Mouse (Mus musculus) Muller cell, postnatal 12 days (primary cell): ENCODE results near the gene Scrn1.

Experiments
- DNase-seq: peaks from one replicate; pipeline ENCODE4 v3.0.0-alpha.2; 2015; ENCODE audit errors: inconsistent ontology term

Gene Scrn1

DNA sequence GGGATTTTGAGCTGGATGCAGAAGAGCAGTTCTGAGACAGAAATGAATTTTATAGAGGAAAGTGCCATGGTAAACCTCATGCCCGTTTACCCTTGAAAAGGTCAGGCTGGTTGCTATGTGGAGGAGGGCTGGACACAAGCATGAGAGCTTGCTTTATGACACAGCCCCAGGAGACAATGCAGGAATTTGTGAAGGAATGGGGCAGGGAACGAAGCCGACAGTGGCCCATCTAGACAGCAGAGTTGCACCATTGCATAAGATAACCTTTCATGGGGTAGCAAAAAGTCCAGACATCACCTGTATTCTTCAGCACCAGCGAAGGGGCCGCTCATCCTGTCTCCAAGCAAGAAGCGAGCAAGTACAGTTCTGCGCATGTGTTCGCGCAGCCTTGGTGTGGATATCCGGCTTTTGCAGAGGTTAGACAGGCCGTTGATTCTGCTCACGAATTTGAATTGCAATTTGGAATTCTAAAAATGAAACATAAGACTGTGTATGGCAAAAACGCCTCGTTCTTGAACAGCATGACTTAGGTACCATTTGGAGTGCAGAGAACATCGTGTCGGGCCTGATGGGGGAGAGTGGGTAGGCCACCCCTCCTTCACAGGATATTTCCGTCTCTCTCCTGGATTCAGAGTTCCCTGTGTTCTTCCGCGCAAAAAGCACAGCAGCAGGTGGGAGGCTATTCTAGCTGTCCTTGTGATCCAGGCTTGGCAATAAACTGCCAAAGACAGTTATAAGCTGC lies 90.2 kb downstream of the Scrn1 start:
- no peak for DNase-seq

DNA sequence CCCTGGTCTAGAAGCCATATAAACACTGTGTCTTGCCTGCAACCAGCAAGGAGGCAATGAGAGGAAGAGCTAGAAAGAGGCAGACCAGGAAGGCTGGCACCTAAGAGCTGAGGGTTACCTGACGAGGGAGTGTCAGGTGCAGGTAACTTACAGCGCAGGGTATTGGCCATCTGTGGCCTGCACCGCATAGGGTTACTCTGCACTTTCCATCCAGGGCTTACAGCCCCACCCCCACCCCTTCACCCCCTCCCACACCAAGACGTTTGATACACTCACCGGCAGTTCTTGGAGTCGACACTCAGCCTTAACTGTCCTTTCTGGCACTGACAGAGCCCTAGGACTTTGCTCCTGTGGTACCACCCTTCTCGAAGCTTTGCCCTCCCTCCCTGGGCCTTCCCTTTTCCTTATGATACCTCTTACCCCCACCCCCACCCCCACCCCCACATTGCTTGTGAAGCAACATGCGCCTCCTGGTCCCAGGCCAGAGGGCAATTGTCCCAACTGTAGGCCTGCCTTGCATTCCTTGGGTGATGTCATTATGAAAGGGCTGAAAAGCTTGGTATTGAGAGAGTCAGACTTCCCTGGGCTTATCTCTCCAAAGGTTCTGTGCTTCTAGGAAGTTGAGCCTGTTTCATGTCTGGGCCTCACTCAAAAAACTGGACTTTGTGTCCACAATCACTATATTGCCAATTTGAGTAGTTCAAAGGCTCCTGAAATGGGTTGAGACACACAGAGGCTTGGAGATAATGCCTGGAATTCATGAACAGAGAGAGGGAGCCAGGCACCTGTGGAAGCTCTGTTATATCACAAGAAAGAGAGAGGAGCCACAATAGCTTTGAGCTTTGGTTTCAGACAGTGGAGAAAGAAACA lies 93.2 kb downstream of the Scrn1 start:
- DNase-seq, result peak; percentile 51

DNA sequence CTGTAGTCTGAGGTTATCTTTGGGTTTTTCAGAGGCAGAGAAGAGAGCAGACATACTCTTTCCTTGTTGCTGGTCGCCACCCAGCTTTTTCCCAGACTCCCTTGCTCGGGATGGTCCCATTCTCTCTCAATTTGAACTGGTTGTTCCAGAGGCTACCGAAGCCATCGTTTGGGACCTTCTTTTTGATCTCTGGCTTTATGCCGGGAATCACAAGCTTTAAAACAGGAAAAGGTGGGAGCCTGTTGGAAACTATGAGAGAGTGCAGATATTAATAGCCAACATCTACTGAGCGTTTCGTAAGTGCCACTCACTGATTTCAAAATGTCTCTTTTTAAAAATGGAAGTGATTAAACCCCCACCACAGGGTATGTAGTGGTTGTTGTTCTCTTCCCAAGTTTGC lies 94.4 kb downstream of the Scrn1 start:
- DNase-seq, result no peak

DNA sequence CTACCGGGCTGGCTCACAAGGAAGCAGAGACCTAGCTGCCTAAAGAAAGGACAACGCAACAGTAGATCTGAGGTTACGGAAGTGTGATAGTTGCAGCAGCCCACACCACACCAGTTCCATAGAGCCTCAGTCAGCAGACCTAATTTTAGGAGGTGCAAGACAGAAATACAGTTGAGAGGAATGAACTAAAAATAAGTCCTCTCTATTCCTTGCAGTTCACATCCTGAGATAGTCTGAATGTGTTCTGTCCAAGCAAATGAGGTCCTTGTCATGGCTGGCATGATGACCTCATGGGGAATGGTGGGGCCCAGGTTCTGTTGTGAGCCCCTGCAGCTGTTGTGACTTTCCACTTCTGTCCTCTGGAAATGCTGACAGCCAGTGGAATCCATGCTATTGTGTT lies 98.9 kb downstream of the Scrn1 start:
- no peak for DNase-seq

DNA sequence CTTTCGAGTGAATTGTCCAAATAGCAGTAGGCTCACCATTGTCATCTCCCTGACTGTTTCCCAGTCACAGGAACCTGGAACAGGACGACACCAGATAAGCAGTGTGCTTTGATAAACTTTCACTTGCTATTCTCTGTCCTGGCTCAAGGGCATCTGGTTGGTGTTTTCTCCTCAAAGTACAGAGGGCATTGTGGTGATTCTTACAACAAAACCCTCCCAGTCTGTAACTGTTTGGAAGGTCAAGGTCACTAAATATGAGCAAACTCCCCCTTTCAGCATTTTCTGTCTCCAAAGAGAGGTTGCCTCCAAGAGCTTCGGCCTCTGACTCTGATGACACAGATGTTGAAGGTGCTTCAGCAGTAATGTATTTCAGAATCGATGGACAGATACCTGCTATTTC lies 101.4 kb downstream of the Scrn1 start:
- no peak for DNase-seq

DNA sequence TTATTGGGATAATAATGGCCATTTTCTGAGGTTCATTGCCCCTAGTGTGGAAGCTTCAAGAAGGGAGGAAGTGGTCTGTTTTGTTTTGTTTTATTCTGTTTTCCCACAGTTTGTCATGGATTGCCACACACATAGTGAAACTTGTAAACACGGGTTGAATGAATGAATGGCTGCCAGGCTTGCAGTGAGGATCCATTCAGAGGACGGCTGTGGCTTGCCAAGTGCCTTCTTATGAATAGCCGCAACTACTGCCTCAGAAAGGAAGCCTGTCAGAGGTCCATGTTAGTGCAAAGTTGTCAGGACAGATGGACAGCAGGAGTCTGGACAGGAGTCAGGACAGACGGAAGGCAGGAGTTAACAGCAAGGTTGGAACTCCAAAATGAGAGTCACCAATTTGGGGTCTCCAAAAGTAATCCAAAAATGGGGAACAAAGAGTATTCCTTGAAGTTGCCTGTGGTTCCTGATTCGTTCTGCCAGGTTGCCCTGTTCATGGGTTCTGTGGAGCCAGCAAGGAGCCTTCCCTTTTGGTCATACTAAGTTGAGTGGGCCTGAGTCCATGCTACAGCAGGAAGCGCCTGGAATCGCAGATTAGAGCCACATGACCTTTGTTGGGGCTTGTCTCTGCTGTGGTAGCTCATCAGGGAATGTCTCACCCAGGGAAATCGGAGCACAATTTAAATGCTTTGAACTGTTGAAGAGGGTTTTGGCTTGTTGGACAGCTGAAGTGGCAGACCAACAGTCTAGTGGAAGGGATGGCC lies 102.4 kb downstream of the Scrn1 start:
- peak; percentile 72 for DNase-seq

DNA sequence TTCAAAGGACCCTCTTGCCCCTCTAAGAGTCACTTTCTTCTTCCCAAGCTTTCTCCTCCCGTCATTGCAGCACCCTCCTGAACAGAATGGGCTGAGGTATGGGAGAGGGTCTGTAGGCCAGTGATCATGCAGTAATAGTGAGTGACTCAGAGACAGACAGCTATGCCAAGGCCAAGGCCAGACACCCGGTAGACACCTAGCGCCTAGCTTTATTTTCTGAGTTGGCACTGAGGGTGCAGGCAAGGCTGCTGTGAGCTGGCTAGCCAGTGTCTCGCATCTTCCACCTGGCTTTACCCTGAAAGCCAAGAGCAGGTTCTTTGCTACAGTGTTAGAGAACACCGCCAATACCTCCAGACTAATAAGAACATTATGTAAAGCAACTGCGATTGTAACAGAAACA lies 103.5 kb downstream of the Scrn1 start:
- no peak for DNase-seq

DNA sequence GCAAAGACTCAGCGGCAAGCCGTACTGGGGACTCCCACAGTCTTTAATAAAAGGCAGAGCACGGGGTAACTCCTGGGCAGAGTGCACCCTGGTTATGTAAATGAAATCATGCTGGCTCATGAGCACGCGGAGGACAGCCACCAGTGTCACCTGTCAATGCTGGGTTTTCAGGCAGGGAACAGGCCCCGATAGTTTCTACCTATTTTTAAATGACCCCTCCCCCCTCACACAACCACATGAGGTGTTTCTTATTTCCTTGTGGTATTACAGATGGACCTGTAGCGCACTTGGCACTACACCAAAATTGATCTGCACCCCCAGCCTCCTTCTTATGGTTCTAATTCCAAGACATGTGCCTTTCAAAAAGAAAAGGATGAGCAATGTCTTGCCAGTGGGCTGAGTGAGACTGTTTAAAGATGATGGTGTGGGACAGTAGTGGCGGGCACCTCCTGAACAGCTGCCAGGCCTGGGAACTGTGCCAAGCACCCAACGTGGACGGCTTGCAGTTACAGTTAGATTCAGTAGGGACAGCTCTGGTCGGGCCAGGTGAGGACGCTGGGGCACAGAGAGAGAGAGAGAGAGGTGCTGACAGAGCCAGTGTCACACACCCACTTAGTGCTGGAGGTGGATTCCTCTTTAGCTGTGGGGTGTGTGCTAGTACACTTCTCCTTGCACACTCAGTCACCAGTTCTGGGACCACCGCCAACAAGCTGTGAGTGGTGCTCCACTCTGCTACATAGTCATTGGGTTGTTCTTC lies 105.2 kb downstream of the Scrn1 start:
- no peak for DNase-seq

DNA sequence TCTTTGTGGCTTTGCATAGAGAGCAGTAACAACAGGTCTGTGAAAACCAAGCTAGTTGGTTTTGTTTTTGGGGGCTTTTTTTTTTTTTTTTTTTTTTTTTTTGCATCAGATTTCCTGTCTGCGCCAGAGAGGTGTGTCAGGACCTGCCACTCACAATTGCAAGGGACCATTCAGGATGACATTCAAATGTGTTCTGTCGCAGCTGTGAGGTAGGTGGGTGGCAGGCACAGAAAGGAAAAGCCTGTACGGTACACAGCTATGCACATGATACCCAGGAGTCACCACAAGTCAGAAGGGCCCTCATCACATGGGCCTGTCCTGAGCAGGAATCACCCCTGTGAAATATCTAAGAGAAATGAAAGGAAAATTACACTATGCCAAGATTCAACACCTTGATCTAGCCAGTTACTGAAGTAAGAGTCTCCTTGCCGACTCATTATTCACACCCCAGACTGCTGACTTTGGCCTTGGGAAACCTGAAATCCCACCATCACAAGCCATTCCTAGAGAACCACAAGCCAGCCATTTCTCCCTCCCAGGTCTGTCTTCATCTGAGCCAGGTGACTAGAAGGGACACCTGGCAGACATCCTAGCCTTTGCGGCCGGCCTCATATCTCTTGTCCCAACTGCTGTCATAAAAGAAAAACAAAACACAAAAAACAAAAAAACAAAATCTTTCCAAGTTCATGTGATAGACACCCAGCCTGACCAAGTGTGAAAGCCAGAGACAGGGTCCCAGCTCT lies 105.9 kb downstream of the Scrn1 start:
- DNase-seq, result no peak

DNA sequence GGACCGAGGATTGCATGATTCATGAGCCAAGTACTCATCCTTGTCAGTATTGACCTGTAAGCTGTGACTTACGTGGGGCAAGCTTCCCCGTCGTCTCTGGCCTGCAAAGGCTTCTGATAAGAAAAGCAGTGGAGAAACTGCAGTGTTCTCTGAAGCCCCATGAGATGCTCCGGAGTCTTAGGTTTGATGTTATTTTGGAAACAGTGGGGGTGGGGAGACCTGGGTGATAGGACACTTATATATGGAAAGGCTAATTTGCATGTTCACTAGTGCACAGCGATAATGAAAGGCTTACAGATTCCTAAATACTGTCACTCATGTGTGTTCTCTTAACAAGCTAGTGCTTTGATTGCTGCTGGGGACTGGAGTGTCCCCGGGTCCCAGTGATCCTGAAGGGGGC lies 106.6 kb downstream of the Scrn1 start:
- no peak for DNase-seq
